Mouse (Mus musculus): ENCODE results near the gene Ryr2.
"Not testable (repeated sequence)": the region's sequence is repeated elsewhere in the genome, so short reads cannot be mapped to it uniquely, and the experiment has no call there.

GRCm38 (mm10) chr13:12136461-12136860, 29.7 kb upstream of the Ryr2 start:
- not testable (repeated sequence) for TF ChIP-seq CTCF (IDR thresholded peaks at IDR 0.05; ENCODE audit: borderline replicate concordance, extremely low read depth, insufficient read depth, insufficient read length); POLR2A (IDR thresholded peaks at IDR 0.05; ENCODE audit: borderline replicate concordance, extremely low read depth, insufficient read depth, insufficient read length, poor library complexity, severe bottlenecking)
